Mouse (Mus musculus) kidney, adult 11 months (tissue): Measurements from ENCODE around the gene Raet1e.
"Not testable (repeated sequence)": the region's sequence is repeated elsewhere in the genome, so short reads cannot be mapped to it uniquely, and the experiment has no call there.

Source experiments
- DNase-seq: peaks from one replicate; pipeline ENCODE4 v3.0.0; 2022

Gene Raet1e

GRCm38 (mm10) chr10:22362466-22362865 lies 204.1 kb downstream of the Raet1e start:
- DNase-seq, result not testable (repeated sequence)

- not testable (repeated sequence) for DNase-seq
Measured at GRCm38 (mm10) chr10:22364915-22365314, 206.5 kb downstream of the Raet1e start.

DNA sequence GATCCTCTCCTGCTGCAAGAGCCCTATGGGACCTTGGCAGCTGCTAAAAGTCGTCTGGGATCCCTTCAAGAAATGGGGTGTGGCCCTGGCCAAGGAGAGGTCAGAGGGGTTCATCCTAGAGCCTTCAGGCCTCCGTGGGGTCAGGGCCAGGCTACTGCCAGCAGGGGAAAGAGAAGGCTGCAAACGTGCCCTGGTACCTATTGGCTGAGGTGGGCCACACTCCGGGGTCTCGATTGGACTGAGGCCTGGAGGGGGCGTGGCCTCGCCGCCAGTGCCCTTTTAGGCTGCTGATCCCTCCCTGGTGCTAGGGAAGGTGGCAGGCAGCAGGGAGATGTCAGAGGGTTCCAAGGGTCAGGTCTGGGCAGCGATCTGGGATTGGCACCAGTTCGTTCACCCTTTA lies 222.9 kb downstream of the Raet1e start:
- not testable (repeated sequence) for DNase-seq

- not testable (repeated sequence) for DNase-seq
Measured at GRCm38 (mm10) chr10:22390146-22390545, 231.8 kb downstream of the Raet1e start.

GRCm38 (mm10) chr10:22391616-22392015 lies 233.2 kb downstream of the Raet1e start:
- DNase-seq, result not testable (repeated sequence)

DNA sequence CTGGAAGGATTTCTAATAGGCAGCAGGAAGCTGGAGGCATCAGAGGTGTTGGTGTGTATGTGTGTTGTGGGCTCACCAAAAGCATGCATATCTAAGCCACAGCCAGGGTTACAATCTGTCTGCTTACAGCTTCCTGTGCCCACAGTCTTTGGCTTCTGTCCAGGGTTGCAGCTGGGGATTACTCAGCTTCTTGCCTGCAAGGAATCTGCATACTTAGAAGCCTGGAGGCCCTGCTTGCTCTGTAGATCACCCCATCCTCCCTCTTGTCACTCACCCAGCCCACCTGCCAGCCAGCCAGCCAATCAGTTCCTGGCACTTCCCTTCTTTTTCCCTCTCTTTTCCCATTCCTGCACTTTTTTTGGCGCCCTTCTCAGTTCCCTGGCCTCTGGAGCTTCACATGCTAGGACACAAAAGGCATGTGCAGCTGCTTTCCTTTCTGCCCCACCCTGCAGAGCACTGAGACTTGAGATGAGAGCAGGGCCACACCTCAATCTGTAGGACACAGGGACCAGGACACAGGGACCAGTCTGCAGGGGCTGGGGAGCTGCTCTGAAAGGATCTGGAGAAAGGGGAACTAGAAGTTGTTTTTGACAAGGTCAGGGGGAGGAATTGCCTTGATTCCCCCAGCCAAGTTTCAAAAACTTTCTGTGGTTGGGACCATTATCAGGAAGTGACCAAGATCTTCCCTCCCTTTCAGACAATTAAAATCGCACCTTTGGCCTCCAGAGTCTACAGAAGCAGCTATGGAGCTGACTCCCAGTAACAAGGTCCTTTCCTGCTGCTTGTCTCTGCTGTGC lies 234.9 kb downstream of the Raet1e start:
- DNase-seq, result not testable (repeated sequence)

DNA sequence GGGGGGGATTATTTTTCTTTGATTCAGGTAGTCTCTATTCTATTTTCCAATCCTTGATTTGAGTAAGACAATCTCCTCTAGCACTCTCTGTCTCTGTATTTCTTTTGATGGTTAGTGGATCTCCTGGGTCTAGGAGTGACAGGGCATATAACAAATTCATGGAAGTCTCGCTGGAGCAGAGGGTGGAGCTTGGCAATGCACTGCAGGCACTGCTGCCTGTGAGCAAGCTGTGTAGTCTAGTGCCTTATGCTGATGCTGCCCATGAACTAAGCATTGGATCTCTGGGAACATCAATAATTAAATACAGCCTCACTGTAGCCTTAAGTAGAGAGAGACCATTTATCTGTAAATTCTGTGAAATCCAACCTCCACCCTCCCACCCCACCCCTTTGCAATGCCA lies 238.3 kb downstream of the Raet1e start:
- DNase-seq, result not testable (repeated sequence)

- peak; percentile 6 for DNase-seq
Measured at GRCm38 (mm10) chr10:22402225-22402917, 244.0 kb downstream of the Raet1e start.

- peak; percentile 2 for DNase-seq
Measured at GRCm38 (mm10) chr10:22413702-22414494, 255.5 kb downstream of the Raet1e start.
